ENCODE assay signal across 8 mouse cellular contexts in the genomic region with DNA sequence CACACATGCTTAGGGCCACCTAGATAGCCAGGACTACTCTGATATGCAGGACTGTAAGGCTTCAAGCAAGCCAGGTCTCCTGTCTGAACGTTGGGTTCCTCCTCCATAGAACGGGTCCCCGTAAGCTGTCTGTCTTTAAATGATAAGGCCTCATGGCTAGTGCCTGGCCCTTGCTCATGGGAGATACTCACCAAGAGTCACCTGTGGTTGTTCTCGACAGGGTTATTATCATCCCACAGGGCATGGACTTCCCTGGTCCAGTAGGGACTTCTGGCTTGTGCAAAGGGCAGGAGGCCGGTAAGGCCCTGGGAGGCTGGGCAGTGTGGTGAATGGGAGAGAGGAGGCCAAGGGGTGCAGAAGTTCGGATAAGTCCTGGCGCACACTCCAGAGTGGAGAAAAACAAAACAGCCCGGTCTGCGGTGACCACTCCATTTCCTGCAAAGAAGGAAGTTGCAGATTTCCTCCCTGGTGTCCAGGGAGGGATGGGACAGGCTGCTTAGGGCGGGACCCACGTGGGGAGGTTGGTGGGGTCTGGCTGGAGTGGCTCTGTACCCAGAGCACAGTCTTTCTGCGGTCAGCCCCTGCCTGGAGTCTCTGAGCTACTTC. TPM values are rescaled to one million over a fixed set of nuclear protein-coding genes. Genes with fewer than 3 reads are reported as not detected.
A peak's percentile ranks its signal among the peaks of the same experiment; 100 is the strongest.
DNase-seq lines count a peak whose midpoint lies in the region; ATAC-seq and TF ChIP-seq lines count a peak whose summit lies in the region.

No protein-coding gene starts in this region.

- DNase-seq in gastrocnemius, adult 2 months = peak; percentile 44
- DNase-seq in gastrocnemius, postnatal 10 days = no peak
- peak; percentile 73 for DNase-seq in heart, adult 8-10 months (ENCODE audit: low spot score)
- peak; percentile 56 to 85 for DNase-seq in kidney, postnatal 25 days
- DNase-seq in T-cell, adult 2 months (ENCODE audit: low spot score) = no peak
- DNase-seq in urinary bladder, postnatal 36 days (ENCODE audit: low spot score in 2 of 2) = no peak
- DNase-seq in urinary bladder, adult 18-20 months (ENCODE audit: low spot score in 2 of 2) = no peak

- no peak for TF ChIP-seq CTCF in gastrocnemius, adult 2 months (IDR thresholded peaks at IDR 0.05)

- ATAC-seq in megakaryocyte progenitor cell, adult 5-6 weeks (replicated peaks; ENCODE audit: poor library complexity) = peak; percentile 64

- intact Hi-C loops in gastrocnemius, adult 2 months (cut with DNase I) = no loop called here

- no peak overlapping the region for H3K4me3 ChIP-seq in gastrocnemius, adult 2 months

- peak overlapping the region; percentile 61 for H3K27ac ChIP-seq in gastrocnemius, adult 2 months

RNA-seq across cellular contexts. Expression of a gene that starts 41.2 kb away (rescaled TPM):
- total RNA-seq in gastrocnemius, adult 2 months (2021) = 10 to 100 TPM in 1 of 2 experiments, 1 to 10 TPM in 1; 8.3 to 11.4 TPM
- 10 to 100 TPM; 18.7 to 23.7 TPM for total RNA-seq in gastrocnemius, postnatal 10 days (2021)
- total RNA-seq in heart, adult 8-10 months (2022) = 10 to 100 TPM; 14.4 to 20.4 (median 16.3) TPM
- total RNA-seq in megakaryocyte progenitor cell, adult 5-6 weeks (2015) = 36.5 and 37.5 TPM in 2 replicates
- 9.5 TPM in 2 replicates for total RNA-seq in megakaryocyte progenitor cell, adult 5-6 weeks (2017)

Comparison
In these comparisons a context has a peak if more than half of its experiments do, and no peak if none do; other contexts are left out.
1. DNase-seq: peak in gastrocnemius, adult 2 months (single experiment), heart, adult 8-10 months (single experiment) and kidney, postnatal 25 days (2 of 2); none in gastrocnemius, postnatal 10 days (single experiment), T-cell, adult 2 months (single experiment), urinary bladder, postnatal 36 days (0 of 2) and urinary bladder, adult 18-20 months (0 of 2).